Mouse (Mus musculus) ES-Bruce4 (cell line): ENCODE measurements around the gene Tnfrsf14. TPM values are rescaled to one million over a fixed set of nuclear protein-coding genes. Genes with fewer than 3 reads are reported as not detected.

Experiments
- H3K27ac ChIP-seq: 2 replicates; pipeline ENCODE4 v1.5.1; 2012; ENCODE audit warnings: low read length, inconsistent platforms; ENCODE audit not compliant: insufficient read depth
- H3K27me3 ChIP-seq: 2 replicates; pipeline ENCODE4 v1.6.1; 2012; ENCODE audit warnings: mild to moderate bottlenecking, low read length, inconsistent platforms; ENCODE audit not compliant: control insufficient read depth, poor library complexity, insufficient read depth, severe bottlenecking
- H3K36me3 ChIP-seq: 2 replicates; pipeline ENCODE4 v1.6.1; 2012; ENCODE audit warnings: inconsistent platforms, mild to moderate bottlenecking, low read length, moderate library complexity; ENCODE audit not compliant: control insufficient read depth, poor library complexity, insufficient read depth, severe bottlenecking
- H3K4me1 ChIP-seq: one replicate; pipeline ENCODE4 v1.8.1; 2011; ENCODE audit warnings: low read length; ENCODE audit not compliant: control insufficient read depth, insufficient read depth
- H3K4me3 ChIP-seq: 2 replicates; pipeline ENCODE4 v1.5.1; 2011; ENCODE audit warnings: low read depth, mild to moderate bottlenecking, low read length
- H3K9ac ChIP-seq: 2 replicates; pipeline ENCODE4 v1.6.1; 2012; ENCODE audit warnings: low read depth, mild to moderate bottlenecking, inconsistent platforms; ENCODE audit not compliant: poor library complexity, severe bottlenecking
- H3K9me3 ChIP-seq: replicated peaks from 2 replicates; pipeline ENCODE4 v1.6.1; 2012; ENCODE audit warnings: mild to moderate bottlenecking, low read length, inconsistent platforms; ENCODE audit not compliant: control insufficient read depth, poor library complexity, insufficient read depth, severe bottlenecking
- CTCF ChIP-seq: IDR thresholded peaks from one replicate; pipeline ENCODE4 v1.8.1; 2011; ENCODE audit warnings: low read depth, low read length
- EP300 ChIP-seq: IDR thresholded peaks from 2 replicates; pipeline ENCODE4 v1.6.1; 2011; ENCODE audit warnings: low read depth, low read length; ENCODE audit not compliant: insufficient read depth
- POLR2A ChIP-seq: IDR thresholded peaks from one replicate; pipeline ENCODE4 v1.8.1; 2011; ENCODE audit warnings: low read length; ENCODE audit not compliant: insufficient read depth
- polyA plus RNA-seq: library from polyadenylated mRNA; stranded (reverse); fragments of >200 nt; gene quantifications from 2 replicates; pipeline ENCODE4 v1.2.4, GENCODE M21; 2011; ENCODE audit warnings: low read depth; ENCODE audit not compliant: missing spikeins, insufficient read depth, insufficient read length

Gene Tnfrsf14
- polyA plus RNA-seq, 1 experiment = not detected

- Histone ChIP-seq H3K4me1 (no peaks in the 10 kb centered on the region), H3K9me3 (no peaks in the 10 kb centered on the region), H3K36me3 (no peaks in the 10 kb centered on the region), H3K27me3 (no peaks in the 10 kb centered on the region), H3K9ac (no peak overlapping the region), H3K4me3 (no peak overlapping the region), H3K27ac (no peak overlapping the region)
- TF ChIP-seq CTCF (no peak), EP300 (no peak), POLR2A (no peak)
Observed at GRCm38 (mm10) chr4:154927899-154928337, 445 bp downstream of the Tnfrsf14 start.

- no peaks in the 10 kb centered on the region for H3K9me3 ChIP-seq
- no peaks in the 10 kb centered on the region for H3K27me3 ChIP-seq
- H3K9ac ChIP-seq = no peak overlapping the region
- no peak for TF ChIP-seq CTCF
- no peak for TF ChIP-seq EP300
- TF ChIP-seq POLR2A = no peak
- H3K36me3 ChIP-seq = no peaks in the 10 kb centered on the region
- H3K4me1 ChIP-seq = no peaks in the 10 kb centered on the region
- no peak overlapping the region for H3K27ac ChIP-seq
- H3K4me3 ChIP-seq = no peak overlapping the region
Observed at GRCm38 (mm10) chr4:154926969-154927898, 1.1 kb downstream of the Tnfrsf14 start.

DNA sequence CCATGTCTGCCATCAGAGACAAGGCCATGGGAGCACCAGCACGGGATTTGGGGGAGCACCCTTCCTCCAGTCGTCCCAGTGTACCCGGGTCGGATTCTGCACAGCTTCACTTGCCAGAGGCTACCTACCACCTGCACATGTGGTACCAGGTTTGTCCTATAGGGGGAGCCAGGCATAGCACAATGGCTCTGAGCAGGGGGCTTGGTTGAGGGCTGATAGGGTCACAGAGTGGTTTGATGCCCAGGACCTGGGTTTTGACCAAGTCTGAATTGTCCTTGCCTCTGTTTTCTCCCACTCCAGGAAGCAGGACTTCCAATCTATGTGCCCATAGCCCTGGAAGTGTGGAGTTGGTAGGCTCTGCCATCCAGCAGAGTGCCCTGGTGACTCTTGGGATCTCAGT, 3.0 kb downstream of the Tnfrsf14 start:
- Histone ChIP-seq H3K36me3 (no peaks in the 10 kb centered on the region), H3K4me1 (no peaks in the 10 kb centered on the region)
- TF ChIP-seq CTCF (peak; percentile 66), EP300 (no peak)

GRCm38 (mm10) chr4:154922931-154923330, 5.4 kb downstream of the Tnfrsf14 start:
- Histone ChIP-seq H3K27ac (no peak overlapping the region), H3K9me3 (no peaks in the 10 kb centered on the region), H3K4me3 (no peak overlapping the region), H3K4me1 (no peaks in the 10 kb centered on the region), H3K27me3 (no peaks in the 10 kb centered on the region), H3K36me3 (no peaks in the 10 kb centered on the region), H3K9ac (no peak overlapping the region)
- no peak for TF ChIP-seq POLR2A
- no peak for TF ChIP-seq CTCF
- TF ChIP-seq EP300 = no peak

More for the DNA sequence above, 3.0 kb downstream of the Tnfrsf14 start:
- no peaks in the 10 kb centered on the region for H3K27me3 ChIP-seq
- no peaks in the 10 kb centered on the region for H3K9me3 ChIP-seq
- H3K9ac ChIP-seq = no peak overlapping the region
- H3K27ac ChIP-seq = no peak overlapping the region
- no peak overlapping the region for H3K4me3 ChIP-seq

DNA sequence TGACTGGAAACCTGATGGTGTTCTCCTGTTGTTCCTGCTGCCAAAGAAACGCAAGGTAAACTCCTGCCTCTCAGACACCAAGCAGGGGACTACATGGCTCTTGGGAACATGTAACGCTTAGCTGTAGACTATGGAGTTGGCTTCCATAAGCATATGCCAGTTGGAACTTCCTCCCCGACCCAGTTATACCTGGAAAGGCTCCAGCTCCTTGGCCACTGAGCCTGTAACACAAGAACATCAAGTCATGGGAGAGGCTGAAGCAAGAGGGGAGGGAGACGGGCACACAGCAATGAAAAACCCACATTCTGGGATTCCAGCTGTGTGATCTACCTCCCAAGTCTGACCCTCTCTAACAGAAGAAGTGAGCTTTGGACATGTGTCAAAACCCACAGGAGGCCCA, 6.1 kb downstream of the Tnfrsf14 start:
- no peak overlapping the region for H3K4me3 ChIP-seq
- no peaks in the 10 kb centered on the region for H3K36me3 ChIP-seq
- TF ChIP-seq EP300 = no peak
- TF ChIP-seq CTCF = no peak
- no peak for TF ChIP-seq POLR2A
- H3K9ac ChIP-seq = no peak overlapping the region
- no peaks in the 10 kb centered on the region for H3K27me3 ChIP-seq
- no peaks in the 10 kb centered on the region for H3K9me3 ChIP-seq
- H3K4me1 ChIP-seq = no peaks in the 10 kb centered on the region
- H3K27ac ChIP-seq = no peak overlapping the region

GRCm38 (mm10) chr4:154916662-154917061, 11.7 kb downstream of the Tnfrsf14 start:
- Histone ChIP-seq H3K27me3 (no peaks in the 10 kb centered on the region), H3K9me3 (no peaks in the 10 kb centered on the region), H3K27ac (no peak overlapping the region), H3K9ac (no peak overlapping the region), H3K4me3 (no peak overlapping the region), H3K4me1 (no peaks in the 10 kb centered on the region), H3K36me3 (no peaks in the 10 kb centered on the region)
- TF ChIP-seq CTCF (no peak), EP300 (no peak), POLR2A (no peak)
